Mouse (Mus musculus) olfactory bulb, adult 2 months (tissue): ENCODE results near the gene Acly.

Experiments used
- CTCF ChIP-seq: fragments of 200-500 bp; IDR thresholded peaks from 2 replicates; pipeline ENCODE4 v1.5.1; 2012; ENCODE audit warnings: low read depth, mild to moderate bottlenecking, low read length, moderate library complexity; ENCODE audit not compliant: insufficient read depth
- POLR2A ChIP-seq: fragments of 200-500 bp; IDR thresholded peaks from 2 replicates; pipeline ENCODE4 v1.6.1; 2012; ENCODE audit warnings: mild to moderate bottlenecking, low read depth, low read length, moderate library complexity; ENCODE audit not compliant: insufficient read depth

- TF ChIP-seq POLR2A (no peak), CTCF (no peak)
Observed at GRCm38 (mm10) chr11:100564703-100565102, 36.9 kb upstream of the Acly start.
